Mouse (Mus musculus) MEL (cell line): ENCODE measurements at regions not wholly inside any gene's neighbourhood (a gene's known extent, or its start where the extent isn't known, plus 50 kb on each side); places are given as distances from the start of the nearest gene placed in this dataset.

Source experiments
- DNase-seq: peaks from one replicate; pipeline ENCODE4 v3.0.0; 2011; ENCODE audit warnings: low read depth, low spot score
- H3K27ac ChIP-seq: 2 replicates; pipeline ENCODE4 v1.5.1; 2012; ENCODE audit warnings: low read depth, mild to moderate bottlenecking, control low read depth, low read length, moderate library complexity; ENCODE audit not compliant: control insufficient read depth
- H3K27me3 ChIP-seq, 2 experiments: fragments of 150-350 bp in 1 of 2; sonication (generic) in 1 of 2; 2 replicates each; pipeline ENCODE4 v1.6.1; 2012; ENCODE audit warnings: low read length in 2 of 2, mild to moderate bottlenecking in 2 of 2, improper control_type of control experiment in 1 of 2, moderate library complexity in 1 of 2; ENCODE audit not compliant: insufficient read depth in 2 of 2, control insufficient read depth in 1 of 2
- H3K36me3 ChIP-seq, 2 experiments: 2 replicates each; pipeline ENCODE4 v1.6.1; 2012 to 2014; ENCODE audit warnings: low read length in 2 of 2, improper control_type of control experiment in 1 of 2, inconsistent platforms in 1 of 2, mild to moderate bottlenecking in 1 of 2; ENCODE audit not compliant: insufficient read depth in 2 of 2, control insufficient read depth in 1 of 2
- H3K4me1 ChIP-seq, 2 experiments: fragments of 150-350 bp in 1 of 2; sonication (generic) in 1 of 2; 2 replicates each; pipeline ENCODE4 v1.6.1; 2012; ENCODE audit warnings: low read length in 2 of 2, improper control_type of control experiment in 1 of 2, mild to moderate bottlenecking in 1 of 2; ENCODE audit not compliant: insufficient read depth in 2 of 2, control insufficient read depth in 1 of 2
- H3K4me3 ChIP-seq, 2 experiments: fragments of 150-350 bp in 1 of 2; sonication (generic) in 1 of 2; 2 replicates each; pipeline ENCODE4 v1.5.1; 2012; ENCODE audit warnings: low read depth in 2 of 2, low read length in 2 of 2, mild to moderate bottlenecking in 2 of 2, moderate library complexity in 2 of 2, control low read depth in 1 of 2, improper control_type of control experiment in 1 of 2; ENCODE audit not compliant: control insufficient read depth in 1 of 2, insufficient read depth in 1 of 2
- H3K79me2 ChIP-seq: 2 replicates; pipeline ENCODE4 v1.6.1; 2012; ENCODE audit warnings: mild to moderate bottlenecking, low read length, moderate library complexity; ENCODE audit not compliant: control insufficient read depth, poor library complexity, insufficient read depth
- H3K9ac ChIP-seq: 2 replicates; pipeline ENCODE4 v1.6.1; 2012; ENCODE audit warnings: low read depth, mild to moderate bottlenecking, control low read depth, low read length, moderate library complexity; ENCODE audit not compliant: control insufficient read depth, poor library complexity, severe bottlenecking
- H3K9me3 ChIP-seq: fragments of 150-350 bp; sonication (generic); replicated peaks from 2 replicates; pipeline ENCODE4 v1.6.1; 2012; ENCODE audit warnings: mild to moderate bottlenecking, low read length, improper control_type of control experiment, moderate library complexity; ENCODE audit not compliant: insufficient read depth
- CHD2 ChIP-seq: IDR thresholded peaks from 2 replicates; pipeline ENCODE4 v1.6.1; 2011; ENCODE audit warnings: low read length, improper control_type of control experiment
- CTCF ChIP-seq, 3 experiments: IDR thresholded peaks in 2 of 3; conservative IDR thresholded peaks in 1 of 3; 2 replicates each; pipeline ENCODE4 v1.5.1; 2011 to 2012; ENCODE audit warnings: low read length in 3 of 3, low read depth in 2 of 3, mild to moderate bottlenecking in 2 of 3, improper control_type of control experiment in 1 of 3, inconsistent platforms in 1 of 3, mixed read lengths in 1 of 3, moderate library complexity in 1 of 3; ENCODE audit not compliant: control insufficient read depth in 1 of 3, insufficient read depth in 1 of 3, poor library complexity in 1 of 3, severe bottlenecking in 1 of 3
- ELF1 ChIP-seq: IDR thresholded peaks from 2 replicates; pipeline ENCODE4 v1.6.1; 2014; ENCODE audit warnings: low read depth, mild to moderate bottlenecking, inconsistent platforms, low read length, improper control_type of control experiment, moderate library complexity
- ETS1 ChIP-seq: IDR thresholded peaks from 2 replicates; pipeline ENCODE4 v1.6.1; 2012; ENCODE audit warnings: low read depth, mild to moderate bottlenecking, inconsistent platforms, low read length, improper control_type of control experiment, moderate library complexity
- GABPA ChIP-seq: IDR thresholded peaks from 2 replicates; pipeline ENCODE4 v1.6.1; 2012; ENCODE audit warnings: low read depth, mild to moderate bottlenecking, inconsistent platforms, low read length, improper control_type of control experiment, moderate library complexity
- MAX ChIP-seq: IDR thresholded peaks from 2 replicates; pipeline ENCODE4 v1.6.1; 2011; ENCODE audit warnings: low read length, improper control_type of control experiment
- MEF2A ChIP-seq: IDR thresholded peaks from 2 replicates; pipeline ENCODE4 v1.6.1; 2014; ENCODE audit warnings: low read depth, mild to moderate bottlenecking, inconsistent platforms, low read length, improper control_type of control experiment; ENCODE audit not compliant: poor library complexity, insufficient replicate concordance, severe bottlenecking; ENCODE audit errors: extremely low read depth
- MYB ChIP-seq: IDR thresholded peaks from 2 replicates; pipeline ENCODE4 v1.6.1; 2011; ENCODE audit warnings: mild to moderate bottlenecking, low read depth, low read length, improper control_type of control experiment
- MYC ChIP-seq: IDR thresholded peaks from 2 replicates; pipeline ENCODE4 v1.6.1; 2011; ENCODE audit warnings: low read depth, mild to moderate bottlenecking, low read length, improper control_type of control experiment, moderate library complexity
- NELFE ChIP-seq: IDR thresholded peaks from 2 replicates; pipeline ENCODE4 v1.6.1; 2011; ENCODE audit warnings: low read depth, low read length, improper control_type of control experiment
- NRF1 ChIP-seq: IDR thresholded peaks from 2 replicates; pipeline ENCODE4 v1.6.1; 2014; ENCODE audit warnings: low read depth, mild to moderate bottlenecking, inconsistent platforms, low read length, improper control_type of control experiment, moderate library complexity; ENCODE audit not compliant: poor library complexity, insufficient read depth, severe bottlenecking
- POLR2A ChIP-seq, 2 experiments: IDR thresholded peaks; 2 replicates each; pipeline ENCODE4 v1.6.1; 2011 to 2012; ENCODE audit warnings: low read length in 2 of 2, mild to moderate bottlenecking in 2 of 2, control low read depth in 1 of 2, improper control_type of control experiment in 1 of 2, low read depth in 1 of 2, moderate library complexity in 1 of 2; ENCODE audit not compliant: control insufficient read depth in 1 of 2, insufficient read depth in 1 of 2, poor library complexity in 1 of 2
- POLR2AphosphoS2 ChIP-seq: IDR thresholded peaks from 2 replicates; pipeline ENCODE4 v1.6.1; 2011; ENCODE audit warnings: low read length, improper control_type of control experiment
- POLR2AphosphoS5 ChIP-seq: IDR thresholded peaks from 2 replicates; pipeline ENCODE4 v1.6.1; 2012; ENCODE audit warnings: low read depth, borderline replicate concordance, mild to moderate bottlenecking, inconsistent platforms, low read length, moderate library complexity, mixed read lengths
- RAD21 ChIP-seq: IDR thresholded peaks from 2 replicates; pipeline ENCODE4 v1.6.1; 2011; ENCODE audit warnings: mild to moderate bottlenecking, low read depth, low read length, improper control_type of control experiment
- RCOR1 ChIP-seq: IDR thresholded peaks from 2 replicates; pipeline ENCODE4 v1.6.1; 2012; ENCODE audit warnings: low read depth, mild to moderate bottlenecking, inconsistent platforms, low read length, improper control_type of control experiment
- SMC3 ChIP-seq: IDR thresholded peaks from 2 replicates; pipeline ENCODE4 v1.6.1; 2011; ENCODE audit warnings: low read depth, low read length, improper control_type of control experiment
- TCF12 ChIP-seq: IDR thresholded peaks from 2 replicates; pipeline ENCODE4 v1.6.1; 2014; ENCODE audit warnings: low read depth, mild to moderate bottlenecking, inconsistent platforms, low read length, improper control_type of control experiment, moderate library complexity
- UBTF ChIP-seq: IDR thresholded peaks from 2 replicates; pipeline ENCODE4 v1.6.1; 2012; ENCODE audit warnings: low read depth, mild to moderate bottlenecking, inconsistent platforms, low read length, improper control_type of control experiment, moderate library complexity, borderline replicate concordance; ENCODE audit not compliant: insufficient read depth

GRCm38 (mm10) chr17:4785281-4785839, 208.8 kb upstream of the Arid1b start:
- H3K27me3 ChIP-seq, result peaks cover 0 to 1% of the 10 kb centered on the region in 2 experiments; a peak in 2 of 4 replicates
- no peak overlapping the region for H3K4me3 ChIP-seq
- no peaks in the 10 kb centered on the region for H3K79me2 ChIP-seq
- H3K36me3 ChIP-seq, result no peaks in the 10 kb centered on the region
- no peaks in the 10 kb centered on the region for H3K4me1 ChIP-seq
- TF ChIP-seq MAX (no peak), CHD2 (no peak), UBTF (no peak), POLR2AphosphoS2 (no peak), CTCF (IDR thresholded peaks at IDR 0.05 in 2 of 3, conservative IDR thresholded peaks at IDR 0.05 in 1 of 3; ENCODE audit: control insufficient read depth in 1 of 3, insufficient read depth in 1 of 3, low read depth in 2 of 3, low read length in 3 of 3, poor library complexity in 1 of 3, severe bottlenecking in 1 of 3) (no peak), SMC3 (no peak), POLR2AphosphoS5 (no peak), ELF1 (no peak), MYB (no peak), MYC (no peak), ETS1 (no peak), TCF12 (no peak), RAD21 (no peak), RCOR1 (no peak), NELFE (no peak), GABPA (no peak)
- no peaks in the 10 kb centered on the region for H3K9me3 ChIP-seq
- no peak overlapping the region for H3K27ac ChIP-seq
- H3K9ac ChIP-seq, result no peak overlapping the region
- DNase-seq, result no peak

GRCm38 (mm10) chr17:4786524-4786923, 207.6 kb upstream of the Arid1b start:
- no peak overlapping the region for H3K9ac ChIP-seq
- no peaks in the 10 kb centered on the region for H3K9me3 ChIP-seq
- H3K79me2 ChIP-seq, result no peaks in the 10 kb centered on the region
- H3K36me3 ChIP-seq, result no peaks in the 10 kb centered on the region
- no peak overlapping the region for H3K27ac ChIP-seq
- DNase-seq, result no peak
- H3K27me3 ChIP-seq, result peaks cover 0 to 4% of the 10 kb centered on the region in 2 experiments; a peak in 3 of 4 replicates
- no peak overlapping the region for H3K4me3 ChIP-seq
- TF ChIP-seq POLR2A (IDR thresholded peaks at IDR 0.05; ENCODE audit: control insufficient read depth in 1 of 2, insufficient read depth in 1 of 2, low read depth in 1 of 2, low read length in 2 of 2, poor library complexity in 1 of 2) (no peak), MEF2A (no peak), POLR2AphosphoS2 (no peak), NRF1 (no peak)
- TF ChIP-seq, all 39 proteins: peak for 0
- no peaks in the 10 kb centered on the region for H3K4me1 ChIP-seq
